7 mouse cellular contexts compared by ENCODE assay signal in genomic region chr8:111027391-111027937, GRCm38 (mm10). TPM values are rescaled to one million over a fixed set of nuclear protein-coding genes. Genes with fewer than 3 reads are reported as not detected.
DNase-seq lines count a peak whose midpoint lies in the region; ATAC-seq and TF ChIP-seq lines count a peak whose summit lies in the region.

No protein-coding gene starts in this region.

- no peaks in the 10 kb centered on the region for H3K9me3 ChIP-seq in embryonic facial prominence, embryonic 12.5 days
- no peaks in the 10 kb centered on the region for H3K9me3 ChIP-seq in limb, embryonic 12.5 days
- no peaks in the 10 kb centered on the region for H3K9me3 ChIP-seq in midbrain, embryonic 15.5 days

- TF ChIP-seq CTCF in kidney, adult 2 months (conservative IDR thresholded peaks at IDR 0.05; ENCODE audit: insufficient read depth, insufficient read length, low read depth, low read length): no peak
- no peak for TF ChIP-seq CTCF in spleen, adult 2 months (IDR thresholded peaks at IDR 0.05; ENCODE audit: extremely low read depth, insufficient read depth, insufficient read length, insufficient replicate concordance)

- peak overlapping the region; percentile 80 for H3K9ac ChIP-seq in embryonic facial prominence, embryonic 12.5 days
- H3K9ac ChIP-seq in limb, embryonic 12.5 days (replicated peaks): peak overlapping the region; percentile 83
- H3K9ac ChIP-seq in midbrain, embryonic 15.5 days: peak overlapping the region; percentile 87

- ATAC-seq in embryonic facial prominence, embryonic 12.5 days (ENCODE audit: insufficient number of reproducible peaks, insufficient read depth, low FRiP score, low TSS enrichment): 0 out of 2 replicates have a peak, but pooled peaks have one; percentile 80
- ATAC-seq in limb, embryonic 12.5 days (ENCODE audit: insufficient number of reproducible peaks, insufficient read depth, low FRiP score, low TSS enrichment, low read depth): peak; percentile 61; the same call in 1 of the 2 replicates
- ATAC-seq in midbrain, embryonic 15.5 days (replicated peaks): peak; percentile 95

- no peaks in the 10 kb centered on the region for H3K4me1 ChIP-seq in embryonic facial prominence, embryonic 12.5 days
- H3K4me1 ChIP-seq in kidney, adult 2 months (ENCODE audit: control insufficient read depth, insufficient read depth, low read length): no peaks in the 10 kb centered on the region
- no peaks in the 10 kb centered on the region; the same call in 1 of the 2 replicates for H3K4me1 ChIP-seq in limb, embryonic 12.5 days (replicated peaks)
- peaks cover 9% of the 10 kb centered on the region for H3K4me1 ChIP-seq in midbrain, embryonic 15.5 days
- no peaks in the 10 kb centered on the region; the same call in none of the 2 replicates for H3K4me1 ChIP-seq in spleen, adult 2 months (ENCODE audit: control insufficient read depth, insufficient read depth, insufficient read length)

- H3K27me3 ChIP-seq in embryonic facial prominence, embryonic 12.5 days: no peaks in the 10 kb centered on the region
- H3K27me3 ChIP-seq in kidney, adult 2 months (replicated peaks; ENCODE audit: control insufficient read depth, insufficient read depth, low read length): no peaks in the 10 kb centered on the region
- H3K27me3 ChIP-seq in limb, embryonic 12.5 days: peaks cover 3% of the 10 kb centered on the region; the same call in 1 of the 2 replicates
- peaks cover 9% of the 10 kb centered on the region; the same call in 1 of the 2 replicates for H3K27me3 ChIP-seq in midbrain, embryonic 15.5 days (replicated peaks)
- no peaks in the 10 kb centered on the region for H3K27me3 ChIP-seq in spleen, adult 2 months (ENCODE audit: control insufficient read depth, insufficient read depth, low read length)

- under 1% methylated on average over 31 of the region's 31 CpGs for WGBS in embryonic facial prominence, embryonic 12.5 days
- under 1% methylated on average over 31 of the region's 31 CpGs for WGBS in kidney, adult 2 months
- WGBS in limb, embryonic 12.5 days: under 1% methylated on average over 31 of the region's 31 CpGs
- under 1% methylated on average over 31 of the region's 31 CpGs for WGBS in midbrain, embryonic 15.5 days
- under 1% methylated on average over 31 of the region's 31 CpGs for WGBS in spleen, adult 2 months

- H3K27ac ChIP-seq in embryonic facial prominence, embryonic 12.5 days: no peak overlapping the region
- peak overlapping the region; percentile 54 for H3K27ac ChIP-seq in kidney, adult 2 months (ENCODE audit: insufficient read depth, low read depth, low read length)
- no peak overlapping the region for H3K27ac ChIP-seq in limb, embryonic 12.5 days
- H3K27ac ChIP-seq in midbrain, embryonic 15.5 days: peak overlapping the region; percentile 79
- peak overlapping the region; percentile 82 for H3K27ac ChIP-seq in spleen, adult 2 months (ENCODE audit: insufficient read depth, low read length)

- peak; percentile 90 for DNase-seq in adrenal gland, postnatal 25 days
- peak; percentile 89 to 90 for DNase-seq in heart, adult 18-20 months
- peak; percentile 95 for DNase-seq in kidney, adult 2 months
- DNase-seq in spleen, adult 2 months (ENCODE audit: low read depth in 1 of 2, low spot score in 2 of 2): peak; percentile 67 to 84

- H3K4me3 ChIP-seq in embryonic facial prominence, embryonic 12.5 days: peak overlapping the region; percentile 78
- peak overlapping the region; percentile 95 for H3K4me3 ChIP-seq in kidney, adult 2 months (ENCODE audit: insufficient read depth, low read depth, low read length)
- peak overlapping the region; percentile 72 for H3K4me3 ChIP-seq in limb, embryonic 12.5 days (replicated peaks)
- H3K4me3 ChIP-seq in midbrain, embryonic 15.5 days: peak overlapping the region; percentile 62
- peak overlapping the region; percentile 76 for H3K4me3 ChIP-seq in spleen, adult 2 months (ENCODE audit: extremely low read depth, insufficient read depth, insufficient read length)

- H3K4me2 ChIP-seq in embryonic facial prominence, embryonic 12.5 days (replicated peaks): peak overlapping the region; percentile 62
- H3K4me2 ChIP-seq in limb, embryonic 12.5 days: peak overlapping the region; percentile 82
- peak overlapping the region; percentile 88 for H3K4me2 ChIP-seq in midbrain, embryonic 15.5 days

- no peaks in the 10 kb centered on the region for H3K36me3 ChIP-seq in embryonic facial prominence, embryonic 12.5 days
- H3K36me3 ChIP-seq in kidney, adult 2 months (ENCODE audit: control insufficient read depth, insufficient read depth, low read length): no peaks in the 10 kb centered on the region
- no peaks in the 10 kb centered on the region for H3K36me3 ChIP-seq in limb, embryonic 12.5 days
- no peaks in the 10 kb centered on the region for H3K36me3 ChIP-seq in midbrain, embryonic 15.5 days (replicated peaks)
- no peaks in the 10 kb centered on the region for H3K36me3 ChIP-seq in spleen, adult 2 months (ENCODE audit: control insufficient read depth, insufficient read depth, low read length)

- peak; percentile 60 for TF ChIP-seq POLR2A in kidney, adult 2 months (IDR thresholded peaks at IDR 0.05; ENCODE audit: low read depth, low read length)
- 0 out of 2 replicates have a peak, but pooled peaks have one; percentile 26 for TF ChIP-seq POLR2A in spleen, adult 2 months (IDR thresholded peaks at IDR 0.05; ENCODE audit: low read depth, low read length)

RNA-seq across cellular contexts. Expression of gene Ddx19b, which starts 4.1 kb away (rescaled TPM):
- 9.3 and 12.4 TPM in 2 replicates for total RNA-seq in adrenal gland, postnatal 25 days (2021)
- polyA plus RNA-seq in embryonic facial prominence, embryonic 12.5 days (2016; fragmentation: Nextera tagmentation; extraction: Ambion mirVana): 5.5 and 5.6 TPM in 2 replicates
- 10 to 100 TPM; 11.3 to 12.6 TPM for total RNA-seq in heart, adult 18-20 months (2021)
- 2.7 and 3.1 TPM in 2 replicates for polyA plus RNA-seq in kidney, adult 2 months (2012; rRNA removed)
- polyA plus RNA-seq in limb, embryonic 12.5 days (2016; fragmentation: Nextera tagmentation; extraction: Ambion mirVana): 6.5 and 6.6 TPM in 2 replicates
- 7.9 and 8.0 TPM in 2 replicates for polyA plus RNA-seq in midbrain, embryonic 15.5 days (2015; fragmentation: Nextera tagmentation; extraction: Ambion mirVana)
- polyA plus RNA-seq in spleen, adult 2 months (2012; rRNA removed): 2.4 and 3.0 TPM in 2 replicates

RNA-seq across cellular contexts. Expression of gene Aars, which starts 5.5 kb away (rescaled TPM):
- total RNA-seq in adrenal gland, postnatal 25 days (2021): 163 and 173 TPM in 2 replicates
- polyA plus RNA-seq in embryonic facial prominence, embryonic 12.5 days (2016; fragmentation: Nextera tagmentation; extraction: Ambion mirVana): 69.9 and 71.9 TPM in 2 replicates
- total RNA-seq in heart, adult 18-20 months (2021): 10 to 100 TPM; 31.9 to 33.7 TPM
- 35.9 and 36.3 TPM in 2 replicates for polyA plus RNA-seq in kidney, adult 2 months (2012; rRNA removed)
- polyA plus RNA-seq in limb, embryonic 12.5 days (2016; fragmentation: Nextera tagmentation; extraction: Ambion mirVana): 65.5 and 73.8 TPM in 2 replicates
- 86.1 and 91.0 TPM in 2 replicates for polyA plus RNA-seq in midbrain, embryonic 15.5 days (2015; fragmentation: Nextera tagmentation; extraction: Ambion mirVana)
- 14.1 and 16.5 TPM in 2 replicates for polyA plus RNA-seq in spleen, adult 2 months (2012; rRNA removed)

RNA-seq across cellular contexts. Expression of gene Exosc6, which starts 28.7 kb away (rescaled TPM):
- not detected in 2 replicates for total RNA-seq in adrenal gland, postnatal 25 days (2021)
- polyA plus RNA-seq in embryonic facial prominence, embryonic 12.5 days (2016; fragmentation: Nextera tagmentation; extraction: Ambion mirVana): 26.0 and 26.9 TPM in 2 replicates
- not detected for total RNA-seq in heart, adult 18-20 months (2021)
- polyA plus RNA-seq in kidney, adult 2 months (2012; rRNA removed): 1.8 TPM in 1 of 2 replicates, not detected in the other
- 23.2 and 24.2 TPM in 2 replicates for polyA plus RNA-seq in limb, embryonic 12.5 days (2016; fragmentation: Nextera tagmentation; extraction: Ambion mirVana)
- polyA plus RNA-seq in midbrain, embryonic 15.5 days (2015; fragmentation: Nextera tagmentation; extraction: Ambion mirVana): not detected in 2 replicates
- polyA plus RNA-seq in spleen, adult 2 months (2012; rRNA removed): 21.5 and 39.8 TPM in 2 replicates

RNA-seq across cellular contexts. Expression of gene Ddx19a, which starts 29.9 kb away (rescaled TPM):
- total RNA-seq in adrenal gland, postnatal 25 days (2021): 39.5 and 50.9 TPM in 2 replicates
- polyA plus RNA-seq in embryonic facial prominence, embryonic 12.5 days (2016; fragmentation: Nextera tagmentation; extraction: Ambion mirVana): 14.1 and 16.8 TPM in 2 replicates
- 10 to 100 TPM; 33.3 to 35.1 TPM for total RNA-seq in heart, adult 18-20 months (2021)
- polyA plus RNA-seq in kidney, adult 2 months (2012; rRNA removed): 21.6 and 24.3 TPM in 2 replicates
- polyA plus RNA-seq in limb, embryonic 12.5 days (2016; fragmentation: Nextera tagmentation; extraction: Ambion mirVana): 14.5 and 17.3 TPM in 2 replicates
- 12.1 and 12.8 TPM in 2 replicates for polyA plus RNA-seq in midbrain, embryonic 15.5 days (2015; fragmentation: Nextera tagmentation; extraction: Ambion mirVana)
- 16.6 and 23.5 TPM in 2 replicates for polyA plus RNA-seq in spleen, adult 2 months (2012; rRNA removed)

Comparison
In these comparisons a context has a peak if more than half of its experiments do, and no peak if none do; other contexts are left out.
1. H3K27ac ChIP-seq: peak in kidney, adult 2 months (single experiment), midbrain, embryonic 15.5 days (single experiment) and spleen, adult 2 months (single experiment); none in embryonic facial prominence, embryonic 12.5 days (single experiment) and limb, embryonic 12.5 days (single experiment).
2. Peak in every context shown above with its lines, with median percentiles within 50 percentile points of each other: DNase-seq, ATAC-seq, H3K4me2 ChIP-seq, H3K4me3 ChIP-seq and H3K9ac ChIP-seq.